15 mouse cellular contexts compared by ENCODE assay signal in genomic region chr17:10367044-10367443, GRCm38 (mm10). TPM values are rescaled to one million over a fixed set of nuclear protein-coding genes. Genes with fewer than 3 reads are reported as not detected.
DNase-seq lines count a peak whose midpoint lies in the region; TF ChIP-seq lines count a peak whose summit lies in the region.
"Had no signal": no experiment of that assay in that cellular context is flagged by ENCODE, and none has a peak within 500 bp of the region (broad histone marks: within the 10 kb centered on the region; RNA-seq: fewer than 3 reads in every experiment).

No protein-coding gene starts in this region.

- H3K79me2 ChIP-seq in heart, adult 2 months (replicated peaks; ENCODE audit: control insufficient read depth, insufficient read depth, low read length) = no peaks in the 10 kb centered on the region

- no peak overlapping the region for H3K4me3 ChIP-seq in heart, adult 2 months
- peak overlapping the region; percentile 41 for H3K4me3 ChIP-seq in E14TG2a.4 (replicated peaks; ENCODE audit: low read length)
- 0 out of 4 replicates have a peak overlapping the region, but pooled peaks of 1 of the 2 experiments have one; percentile 11 for H3K4me3 ChIP-seq in ES-E14 (ENCODE audit: insufficient read depth in 1 of 2, low read depth in 1 of 2, low read length in 2 of 2, poor library complexity in 1 of 2, severe bottlenecking in 1 of 2)
- H3K4me3 ChIP-seq: forebrain, embryonic 10.5 days; limb, embryonic 12.5 days; liver, embryonic 15.5 days had no signal

- H3K9me3 ChIP-seq in E14TG2a.4 (ENCODE audit: low read length) (no peaks in the 10 kb centered on the region), ES-E14 (ENCODE audit: control insufficient read depth, insufficient read depth, low read depth, low read length) (no peaks in the 10 kb centered on the region)
- H3K9me3 ChIP-seq: forebrain, embryonic 10.5 days; limb, embryonic 12.5 days; liver, embryonic 15.5 days had no signal

- WGBS in heart, adult 2 months = 36% methylated on average over 5 of the region's 5 CpGs

- peak overlapping the region; percentile 67 for H3K27ac ChIP-seq in heart, adult 2 months
- H3K27ac ChIP-seq in ES-E14 (ENCODE audit: insufficient read depth, low read depth, low read length, poor library complexity, severe bottlenecking) = peak overlapping the region; percentile 85; the same call in 1 of the 2 replicates
- H3K27ac ChIP-seq: forebrain, embryonic 10.5 days; limb, embryonic 12.5 days; liver, embryonic 15.5 days had no signal

- H3K4me1 ChIP-seq in heart, adult 2 months (ENCODE audit: control insufficient read depth, insufficient read depth, low read length) = peaks cover 22% of the 10 kb centered on the region
- H3K4me1 ChIP-seq in E14TG2a.4 (replicated peaks; ENCODE audit: low read depth, low read length) (peaks cover 89% of the 10 kb centered on the region), ES-E14 (ENCODE audit: control insufficient read depth in 2 of 2, insufficient read depth in 2 of 2, low read length in 2 of 2, poor library complexity in 1 of 2) (peaks cover 14 to 30% of the 10 kb centered on the region in 2 experiments)
- H3K4me1 ChIP-seq: limb, embryonic 12.5 days; liver, embryonic 15.5 days had no signal

- DNase-seq in heart, adult 2 months = no peak
- DNase-seq in heart, adult 8-10 months (ENCODE audit: low spot score) = no peak
- peak; percentile 38 for DNase-seq in kidney, adult 9 months
- DNase-seq in kidney, postnatal 10 days = no peak
- no peak for DNase-seq in ES-E14 (ENCODE audit: low read depth, low spot score)
- DNase-seq in right cerebral cortex, adult 18-20 months = no peak
- DNase-seq: cerebellum, adult 8-10 months; kidney, adult 11 months; layer of hippocampus, adult 9-11 months; lung, postnatal 36 days; thymus, postnatal 4 days had no signal

- H3K9ac ChIP-seq in heart, adult 2 months (ENCODE audit: low read depth, low read length) = no peak overlapping the region
- no peak overlapping the region for H3K9ac ChIP-seq in ES-E14 (ENCODE audit: insufficient read depth, low read depth, low read length, poor library complexity, severe bottlenecking)
- H3K9ac ChIP-seq: limb, embryonic 12.5 days; liver, embryonic 15.5 days had no signal

- TF ChIP-seq EP300 in heart, adult 2 months (IDR thresholded peaks at IDR 0.05; ENCODE audit: insufficient read depth, low read depth, low read length) = no peak

- no peaks in the 10 kb centered on the region for H3K27me3 ChIP-seq in heart, adult 2 months (ENCODE audit: control insufficient read depth, insufficient read depth, low read length)
- no peaks in the 10 kb centered on the region for H3K27me3 ChIP-seq in E14TG2a.4 (ENCODE audit: insufficient read depth, low read length)
- H3K27me3 ChIP-seq: limb, embryonic 12.5 days; liver, embryonic 15.5 days had no signal

- intact Hi-C loops in heart, adult 2 months (cut with DNase I) = loop anchor here (2.0 kb wide), 1 partner anchor 272 kb away; no protein-coding TSS in a partner anchor

- peaks cover 7% of the 10 kb centered on the region for H3K36me3 ChIP-seq in heart, adult 2 months (ENCODE audit: control insufficient read depth, insufficient read depth, low read length)
- no peaks in the 10 kb centered on the region for H3K36me3 ChIP-seq in E14TG2a.4 (ENCODE audit: insufficient read depth, low read length)
- H3K36me3 ChIP-seq in ES-E14 (ENCODE audit: control insufficient read depth, insufficient read depth, low read length, poor library complexity, severe bottlenecking) = no peaks in the 10 kb centered on the region
- H3K36me3 ChIP-seq: forebrain, embryonic 10.5 days; limb, embryonic 12.5 days; liver, embryonic 15.5 days had no signal

- no peak for TF ChIP-seq POLR2A in heart, adult 2 months (IDR thresholded peaks at IDR 0.05; ENCODE audit: insufficient read depth, low read depth, low read length)

- no peak for TF ChIP-seq CTCF in heart, adult 2 months (IDR thresholded peaks at IDR 0.05)
- TF ChIP-seq CTCF in E14TG2a.4 (conservative IDR thresholded peaks at IDR 0.05; ENCODE audit: low read length) = no peak

- in situ Hi-C loops in ES-E14 (cut with MboI; ENCODE audit: low sequenced_read_pairs in 2 of 2, unreplicated experiment in 2 of 2) = no loop called here

TF ChIP-seq in ES-E14, 5 proteins besides CTCF, POLR2A, EP300 and RAD21:
- TF ChIP-seq ZC3H11A (IDR thresholded peaks at IDR 0.05; ENCODE audit: borderline replicate concordance, low read depth, low read length) (no peak), CHD2 (IDR thresholded peaks at IDR 0.05; ENCODE audit: low read depth, low read length) (no peak), MAFK (IDR thresholded peaks at IDR 0.05; ENCODE audit: insufficient read depth, low read depth, low read length) (no peak)

RNA-seq across cellular contexts. Expression of gene Qk, which starts 47.4 kb away (rescaled TPM):
- 100 to 1,000 TPM; 469 to 514 TPM for total RNA-seq in heart, adult 2 months (2021)
- polyA plus RNA-seq in heart, adult 2 months (2012; rRNA removed) = 342 and 549 TPM in 2 replicates
- total RNA-seq in heart, adult 8-10 months (2022) = 100 to 1,000 TPM; 453 to 510 (median 503) TPM
- 129 and 184 TPM in 2 replicates for total RNA-seq in ES-E14 (2012; rRNA removed)
